In the genomic region with DNA sequence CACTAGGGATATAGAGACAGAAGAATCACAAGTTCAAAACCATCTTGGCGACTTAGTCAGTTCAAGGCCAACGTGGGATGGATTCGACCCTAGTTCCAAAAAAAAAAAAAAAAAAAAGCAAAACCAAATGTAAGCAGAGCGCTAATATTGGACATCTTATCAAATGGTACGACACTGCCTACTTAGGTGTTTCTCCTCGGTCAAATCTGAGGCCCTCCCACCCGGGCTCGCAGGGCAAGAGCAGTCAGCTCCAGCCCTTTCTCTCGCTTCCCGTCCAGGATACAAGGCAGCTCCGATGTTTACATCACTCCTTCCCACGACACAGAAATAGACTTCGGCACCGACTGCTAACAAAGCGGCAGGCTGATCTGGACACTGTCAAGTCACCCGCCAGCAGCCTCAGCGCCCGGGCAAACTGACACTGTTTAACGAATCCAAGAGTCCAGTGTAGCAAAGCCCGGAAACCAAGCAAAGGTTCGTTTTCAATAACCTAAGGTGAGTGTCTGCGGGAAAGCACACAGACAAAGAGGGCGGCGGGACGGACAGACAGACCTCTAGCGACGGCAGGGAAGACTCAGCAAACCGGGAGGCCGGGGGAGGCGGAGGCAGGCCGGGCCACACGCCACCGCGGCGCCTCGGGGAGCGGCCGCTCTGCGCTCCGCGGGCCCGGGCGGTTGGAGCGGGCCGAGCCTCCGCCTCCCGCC, we compare ENCODE assay signal across 8 mouse cellular contexts. TPM values are rescaled to one million over a fixed set of nuclear protein-coding genes. Genes with fewer than 3 reads are reported as not detected.
DNase-seq lines count a peak whose midpoint lies in the region; ATAC-seq and TF ChIP-seq lines count a peak whose summit lies in the region.

No protein-coding gene starts in this region.

- H3K36me3 ChIP-seq in E14TG2a.4 (ENCODE audit: insufficient read depth, low read length), result no peaks in the 10 kb centered on the region
- H3K36me3 ChIP-seq in embryonic facial prominence, embryonic 12.5 days, result peaks cover 17% of the 10 kb centered on the region
- peaks cover 15% of the 10 kb centered on the region for H3K36me3 ChIP-seq in heart, embryonic 16.5 days (ENCODE audit: control insufficient read depth, insufficient read depth)
- H3K36me3 ChIP-seq in megakaryocyte, embryonic 14.5 days (replicated peaks; ENCODE audit: low read length), result peaks cover 34% of the 10 kb centered on the region

- H3K4me2 ChIP-seq in embryonic facial prominence, embryonic 12.5 days (replicated peaks), result peak overlapping the region; percentile 73
- H3K4me2 ChIP-seq in heart, embryonic 16.5 days (ENCODE audit: low read depth, low read length), result peak overlapping the region; percentile 76

- ATAC-seq in embryonic facial prominence, embryonic 12.5 days (ENCODE audit: insufficient number of reproducible peaks, insufficient read depth, low FRiP score, low TSS enrichment), result peak; percentile 67
- peak; percentile 75 for ATAC-seq in heart, embryonic 16.5 days (replicated peaks; ENCODE audit: extremely low read depth, insufficient read depth, low FRiP score)

- 4% methylated on average over 45 of the region's 47 CpGs for WGBS in embryonic facial prominence, embryonic 12.5 days
- under 1% methylated on average over 45 of the region's 47 CpGs for WGBS in heart, embryonic 16.5 days

- H3K4me1 ChIP-seq in E14TG2a.4 (replicated peaks; ENCODE audit: low read depth, low read length), result peaks cover 30% of the 10 kb centered on the region
- H3K4me1 ChIP-seq in embryonic facial prominence, embryonic 12.5 days, result peaks cover 7% of the 10 kb centered on the region; the same call in 1 of the 2 replicates
- H3K4me1 ChIP-seq in heart, embryonic 16.5 days (ENCODE audit: control insufficient read depth, insufficient read depth, low read length), result peaks cover 17% of the 10 kb centered on the region
- peaks cover 78% of the 10 kb centered on the region for H3K4me1 ChIP-seq in megakaryocyte, embryonic 14.5 days

- DNase-seq in 3134 (ENCODE audit: extremely low read depth, insufficient read length, low spot score), result peak; percentile 70
- DNase-seq in left cerebral cortex, adult 2 months (ENCODE audit: extremely low spot score in 1 of 2, low spot score in 2 of 2), result no peak
- peak; percentile 50 for DNase-seq in right cerebral cortex, postnatal 4 days
- no peak for DNase-seq in gastrocnemius, postnatal 10 days

- peak overlapping the region; percentile 83 for H3K4me3 ChIP-seq in E14TG2a.4 (replicated peaks; ENCODE audit: low read length)
- H3K4me3 ChIP-seq in embryonic facial prominence, embryonic 12.5 days, result peak overlapping the region; percentile 81
- H3K4me3 ChIP-seq in heart, embryonic 16.5 days (ENCODE audit: low read length), result peak overlapping the region; percentile 85
- H3K4me3 ChIP-seq in left cerebral cortex, adult 2 months, result peak overlapping the region; percentile 80
- peak overlapping the region; percentile 97 for H3K4me3 ChIP-seq in megakaryocyte, embryonic 14.5 days (replicated peaks)

- TF ChIP-seq CTCF in E14TG2a.4 (conservative IDR thresholded peaks at IDR 0.05; ENCODE audit: low read length), result no peak
- TF ChIP-seq CTCF in left cerebral cortex, adult 2 months (IDR thresholded peaks at IDR 0.05), result no peak

- intact Hi-C loops in left cerebral cortex, adult 2 months (cut with DNase I), result loop anchor here (5.0 kb wide), 1 partner anchor 163 kb away; the partner anchor contains the start of gene Hectd4

- peak overlapping the region; percentile 89 for H3K9ac ChIP-seq in embryonic facial prominence, embryonic 12.5 days
- H3K9ac ChIP-seq in heart, embryonic 16.5 days (ENCODE audit: low read length), result peak overlapping the region; percentile 90

- no peaks in the 10 kb centered on the region for H3K9me3 ChIP-seq in E14TG2a.4 (ENCODE audit: low read length)
- H3K9me3 ChIP-seq in embryonic facial prominence, embryonic 12.5 days, result peaks cover 6% of the 10 kb centered on the region
- H3K9me3 ChIP-seq in heart, embryonic 16.5 days (replicated peaks; ENCODE audit: control insufficient read depth, low read length), result peaks cover 5% of the 10 kb centered on the region
- peaks cover 8% of the 10 kb centered on the region; the same call in 1 of the 2 replicates for H3K9me3 ChIP-seq in megakaryocyte, embryonic 14.5 days

- peaks cover 33% of the 10 kb centered on the region for H3K27me3 ChIP-seq in E14TG2a.4 (ENCODE audit: insufficient read depth, low read length)
- no peaks in the 10 kb centered on the region for H3K27me3 ChIP-seq in embryonic facial prominence, embryonic 12.5 days
- H3K27me3 ChIP-seq in heart, embryonic 16.5 days (ENCODE audit: control insufficient read depth, insufficient read depth, low read length), result no peaks in the 10 kb centered on the region
- no peaks in the 10 kb centered on the region for H3K27me3 ChIP-seq in megakaryocyte, embryonic 14.5 days (replicated peaks)

- peak overlapping the region; percentile 67 for H3K27ac ChIP-seq in embryonic facial prominence, embryonic 12.5 days
- H3K27ac ChIP-seq in heart, embryonic 16.5 days (ENCODE audit: low read length), result peak overlapping the region; percentile 97
- H3K27ac ChIP-seq in left cerebral cortex, adult 2 months, result peak overlapping the region; percentile 97

RNA-seq across cellular contexts. Expression of gene Trafd1, which starts 0.5 kb away (rescaled TPM):
- 81.0 and 87.6 TPM in 2 replicates for polyA plus RNA-seq in embryonic facial prominence, embryonic 12.5 days (2016; fragmentation: Nextera tagmentation; extraction: Ambion mirVana)
- 85.0 and 86.3 TPM in 2 replicates for polyA plus RNA-seq in heart, embryonic 16.5 days (2015; fragmentation: Nextera tagmentation; extraction: Ambion mirVana)
- total RNA-seq in left cerebral cortex, adult 2 months (2021), result 10 to 100 TPM; 78.9 to 81.2 TPM
- polyA plus RNA-seq in megakaryocyte, embryonic 14.5 days (2012; ENCODE audit: insufficient read depth, low replicate concordance), result 34.2 and 34.9 TPM in 2 replicates
- 10 to 100 TPM; 54.2 to 59.1 TPM for total RNA-seq in gastrocnemius, postnatal 10 days (2021)

RNA-seq across cellular contexts. Expression of gene Naa25, which starts 12.8 kb away (rescaled TPM):
- polyA plus RNA-seq in embryonic facial prominence, embryonic 12.5 days (2016; fragmentation: Nextera tagmentation; extraction: Ambion mirVana), result 40.7 and 41.8 TPM in 2 replicates
- polyA plus RNA-seq in heart, embryonic 16.5 days (2015; fragmentation: Nextera tagmentation; extraction: Ambion mirVana), result 35.5 and 36.3 TPM in 2 replicates
- total RNA-seq in left cerebral cortex, adult 2 months (2021), result 10 to 100 TPM; 42.9 to 43.3 TPM
- polyA plus RNA-seq in megakaryocyte, embryonic 14.5 days (2012; ENCODE audit: insufficient read depth, low replicate concordance), result 1.0 TPM in 1 of 2 replicates, not detected in the other
- 10 to 100 TPM; 22.2 to 23.7 TPM for total RNA-seq in gastrocnemius, postnatal 10 days (2021)

Comparison
In these comparisons a context has a peak if more than half of its experiments do, and no peak if none do; other contexts are left out.
1. DNase-seq: peak in 3134 (single experiment) and right cerebral cortex, postnatal 4 days (single experiment); none in left cerebral cortex, adult 2 months (0 of 2) and gastrocnemius, postnatal 10 days (single experiment).
2. RNA of gene Naa25, which starts 12.8 kb away (polyA plus RNA-seq): 40.7 to 41.8 TPM in embryonic facial prominence, embryonic 12.5 days and 35.5 to 36.3 TPM in heart, embryonic 16.5 days; 1.0 TPM in megakaryocyte, embryonic 14.5 days; every median in the first group is over 10 times any median in the second.
3. Peak in every context shown above with its lines, with median percentiles within 50 percentile points of each other: H3K4me3 ChIP-seq and H3K27ac ChIP-seq.